In the genomic region with DNA sequence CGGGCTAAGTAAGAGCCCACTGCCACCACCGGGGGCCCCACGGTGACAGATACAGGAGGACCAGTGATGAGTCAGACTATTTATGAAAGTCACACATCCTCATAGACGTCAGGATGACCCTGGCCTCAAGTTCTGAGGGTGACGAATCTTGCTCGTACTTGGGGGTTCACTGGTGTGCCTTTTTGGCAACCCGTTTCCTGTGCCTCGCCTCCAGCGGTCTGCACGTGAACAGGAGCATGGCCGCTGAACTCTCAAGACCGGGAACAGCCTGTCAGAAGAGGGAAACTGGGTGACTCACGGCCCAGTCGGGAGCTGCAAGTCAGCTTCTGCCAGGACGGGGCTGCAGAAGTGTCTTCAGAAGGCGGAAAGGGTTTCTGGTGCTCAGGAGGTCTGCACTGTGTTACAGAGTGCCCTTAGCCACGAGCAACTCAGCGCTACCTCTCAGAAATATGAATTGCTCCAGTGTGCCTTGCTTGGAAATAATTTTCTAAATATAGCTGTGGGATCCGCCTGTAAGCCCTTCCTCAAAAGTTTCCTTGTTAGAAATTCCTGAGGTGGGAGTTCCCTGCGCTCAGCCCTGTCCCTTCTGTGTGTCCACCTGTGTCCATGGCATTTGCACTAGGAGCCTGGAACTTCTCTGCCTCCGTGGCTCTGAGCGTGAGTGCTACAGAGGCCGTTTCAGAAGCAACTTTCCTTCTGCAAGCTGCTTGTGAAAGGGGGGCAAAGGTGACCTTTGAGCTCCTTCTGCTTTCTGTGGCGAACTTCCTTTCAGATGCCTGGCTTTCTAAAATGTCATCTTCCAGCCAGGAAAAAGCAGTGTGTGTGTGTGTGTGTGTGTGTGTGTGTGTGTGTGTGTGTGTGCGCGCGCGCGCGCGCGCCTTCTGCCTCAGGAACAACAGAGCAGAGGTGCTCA, we compare ENCODE assay signal across 8 mouse cellular contexts.
DNase-seq lines count a peak whose midpoint lies in the region; ATAC-seq and TF ChIP-seq lines count a peak whose summit lies in the region.

No protein-coding gene starts in this region.

- no peak for ATAC-seq in forebrain, embryonic 12.5 days (ENCODE audit: low FRiP score)
- no peak for ATAC-seq in forebrain, embryonic 11.5 days (replicated peaks; ENCODE audit: low FRiP score)
- ATAC-seq in heart, embryonic 15.5 days (replicated peaks; ENCODE audit: insufficient number of reproducible peaks, insufficient read depth, low FRiP score, low read depth): peak; percentile 47; the same call in 1 of the 2 replicates
- ATAC-seq in stomach, postnatal 0 days (ENCODE audit: low FRiP score, low TSS enrichment): peak; percentile 66

- no peak for TF ChIP-seq POLR2A in bone marrow macrophage, adult 2 months (IDR thresholded peaks at IDR 0.05; ENCODE audit: borderline replicate concordance, low read depth, low read length)

- no peak for TF ChIP-seq CTCF in bone marrow macrophage, adult 2 months (IDR thresholded peaks at IDR 0.05; ENCODE audit: low read depth, low read length)
- TF ChIP-seq CTCF in stomach, postnatal 0 days (IDR thresholded peaks at IDR 0.05; ENCODE audit: low read depth): no peak

- no peak for TF ChIP-seq EP300 in stomach, postnatal 0 days (optimal IDR thresholded peaks at IDR 0.05)

- H3K4me3 ChIP-seq in forebrain, embryonic 12.5 days (replicated peaks): no peak overlapping the region
- H3K4me3 ChIP-seq in forebrain, embryonic 11.5 days (ENCODE audit: low read depth, low read length): no peak overlapping the region
- peak overlapping the region; percentile 46 for H3K4me3 ChIP-seq in bone marrow macrophage, adult 2 months (ENCODE audit: insufficient read depth, low read length)
- H3K4me3 ChIP-seq in heart, embryonic 15.5 days: no peak overlapping the region
- H3K4me3 ChIP-seq in macrophage (ENCODE audit: inconsistent target): no peak overlapping the region; the same call in 1 of the 2 replicates
- no peak overlapping the region for H3K4me3 ChIP-seq in stomach, postnatal 0 days (ENCODE audit: low read depth, low read length)

- no peak for DNase-seq in forebrain, embryonic 11.5 days (ENCODE audit: low spot score)
- DNase-seq in kidney, postnatal 14 days: peak; percentile 79
- DNase-seq in stomach, postnatal 0 days (ENCODE audit: low spot score): peak; percentile 70
- DNase-seq in frontal cortex, postnatal 10 days (ENCODE audit: low spot score in 2 of 2): no peak

- WGBS in forebrain, embryonic 12.5 days: 83% methylated on average over 32 of the region's 32 CpGs
- WGBS in forebrain, embryonic 11.5 days: 80% methylated on average over 32 of the region's 32 CpGs
- 28% methylated on average over 32 of the region's 32 CpGs for WGBS in heart, embryonic 15.5 days
- WGBS in macrophage (ENCODE audit: missing documents): under 1% methylated on average over 32 of the region's 32 CpGs
- WGBS in stomach, postnatal 0 days: 16% methylated on average over 26 of the region's 32 CpGs

- peaks cover 86% of the 10 kb centered on the region for H3K79me2 ChIP-seq in macrophage (ENCODE audit: inconsistent target)

- H3K9ac ChIP-seq in forebrain, embryonic 12.5 days: no peak overlapping the region
- no peak overlapping the region for H3K9ac ChIP-seq in forebrain, embryonic 11.5 days (ENCODE audit: low read length)
- peak overlapping the region; percentile 29; the same call in 1 of the 2 replicates for H3K9ac ChIP-seq in heart, embryonic 15.5 days
- H3K9ac ChIP-seq in stomach, postnatal 0 days (ENCODE audit: low read length): peak overlapping the region; percentile 45

- H3K4me1 ChIP-seq in forebrain, embryonic 12.5 days: peaks cover 7% of the 10 kb centered on the region
- no peaks in the 10 kb centered on the region for H3K4me1 ChIP-seq in forebrain, embryonic 11.5 days (replicated peaks; ENCODE audit: control insufficient read depth, insufficient read depth, low read length)
- H3K4me1 ChIP-seq in bone marrow macrophage, adult 2 months (ENCODE audit: control insufficient read depth, insufficient read depth, low read length): peaks cover 80% of the 10 kb centered on the region
- peaks cover 90% of the 10 kb centered on the region for H3K4me1 ChIP-seq in heart, embryonic 15.5 days (replicated peaks)
- H3K4me1 ChIP-seq in stomach, postnatal 0 days (replicated peaks; ENCODE audit: control insufficient read depth, insufficient read depth): peaks cover 19% of the 10 kb centered on the region

- H3K27me3 ChIP-seq in forebrain, embryonic 12.5 days: no peaks in the 10 kb centered on the region
- H3K27me3 ChIP-seq in forebrain, embryonic 11.5 days (ENCODE audit: control insufficient read depth, insufficient read depth, low read length): no peaks in the 10 kb centered on the region
- no peaks in the 10 kb centered on the region for H3K27me3 ChIP-seq in heart, embryonic 15.5 days
- H3K27me3 ChIP-seq in stomach, postnatal 0 days (ENCODE audit: control insufficient read depth, insufficient read depth, low read length): no peaks in the 10 kb centered on the region

- no peaks in the 10 kb centered on the region for H3K9me3 ChIP-seq in forebrain, embryonic 12.5 days
- H3K9me3 ChIP-seq in forebrain, embryonic 11.5 days (ENCODE audit: control insufficient read depth, low read length): no peaks in the 10 kb centered on the region
- H3K9me3 ChIP-seq in heart, embryonic 15.5 days (replicated peaks): no peaks in the 10 kb centered on the region
- no peaks in the 10 kb centered on the region for H3K9me3 ChIP-seq in stomach, postnatal 0 days (ENCODE audit: control insufficient read depth, low read length)

- H3K27ac ChIP-seq in forebrain, embryonic 12.5 days: peak overlapping the region; percentile 5; the same call in 1 of the 2 replicates
- H3K27ac ChIP-seq in forebrain, embryonic 11.5 days (ENCODE audit: low read depth, low read length): no peak overlapping the region
- H3K27ac ChIP-seq in bone marrow macrophage, adult 2 months (ENCODE audit: insufficient read depth, low read depth, low read length): peak overlapping the region; percentile 97
- H3K27ac ChIP-seq in heart, embryonic 15.5 days: peak overlapping the region; percentile 94
- peak overlapping the region; percentile 98 for H3K27ac ChIP-seq in macrophage
- peak overlapping the region; percentile 91 for H3K27ac ChIP-seq in stomach, postnatal 0 days (replicated peaks)

- no peaks in the 10 kb centered on the region for H3K36me3 ChIP-seq in forebrain, embryonic 12.5 days (replicated peaks)
- no peaks in the 10 kb centered on the region for H3K36me3 ChIP-seq in forebrain, embryonic 11.5 days (ENCODE audit: control insufficient read depth, insufficient read depth, low read length)
- H3K36me3 ChIP-seq in heart, embryonic 15.5 days: no peaks in the 10 kb centered on the region
- H3K36me3 ChIP-seq in macrophage (ENCODE audit: inconsistent target): no peaks in the 10 kb centered on the region
- no peaks in the 10 kb centered on the region for H3K36me3 ChIP-seq in stomach, postnatal 0 days (ENCODE audit: control insufficient read depth, insufficient read depth, low read length)

- H3K4me2 ChIP-seq in forebrain, embryonic 12.5 days: no peak overlapping the region
- no peak overlapping the region for H3K4me2 ChIP-seq in forebrain, embryonic 11.5 days (ENCODE audit: low read depth, low read length, severe bottlenecking)
- H3K4me2 ChIP-seq in heart, embryonic 15.5 days: peak overlapping the region; percentile 51
- peak overlapping the region; percentile 24 for H3K4me2 ChIP-seq in stomach, postnatal 0 days (replicated peaks; ENCODE audit: low read depth)

Comparison
In these comparisons a context has a peak if more than half of its experiments do, and no peak if none do; other contexts are left out.
1. ATAC-seq: peak in heart, embryonic 15.5 days (single experiment) and stomach, postnatal 0 days (single experiment); none in forebrain, embryonic 12.5 days (single experiment) and forebrain, embryonic 11.5 days (single experiment).
2. H3K4me2 ChIP-seq: peak in heart, embryonic 15.5 days (single experiment) and stomach, postnatal 0 days (single experiment); none in forebrain, embryonic 12.5 days (single experiment) and forebrain, embryonic 11.5 days (single experiment).
3. H3K9ac ChIP-seq: peak in heart, embryonic 15.5 days (single experiment) and stomach, postnatal 0 days (single experiment); none in forebrain, embryonic 12.5 days (single experiment) and forebrain, embryonic 11.5 days (single experiment).
4. DNase-seq: peak in kidney, postnatal 14 days (single experiment) and stomach, postnatal 0 days (single experiment); none in forebrain, embryonic 11.5 days (single experiment) and frontal cortex, postnatal 10 days (0 of 2).